Mouse (Mus musculus): Measurements from ENCODE around the gene Itpr2.

DNA sequence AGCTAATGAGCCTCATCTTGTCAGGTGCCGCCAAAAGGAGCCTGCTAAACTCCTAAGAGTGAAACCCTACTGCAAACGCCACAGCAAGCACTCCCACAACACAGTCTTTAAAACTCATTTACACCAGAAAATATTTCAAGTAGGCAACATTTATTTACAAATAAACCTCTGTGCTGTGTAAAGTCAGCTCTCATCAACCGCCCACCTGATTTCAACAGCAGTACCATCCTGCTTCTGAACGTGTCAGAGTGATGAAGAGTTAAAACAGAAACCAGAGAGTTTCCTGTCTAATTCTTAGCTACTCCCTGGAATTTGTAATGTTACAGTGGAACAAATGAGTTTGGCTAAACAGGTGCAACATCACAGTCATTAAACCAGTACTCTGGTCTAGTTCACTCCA is 4.2 kb downstream of the Itpr2 start:
- TF ChIP-seq CTCF (IDR thresholded peaks at IDR 0.05; ENCODE audit: low read depth, low read length) (no peak), GATA1 (IDR thresholded peaks at IDR 0.05; ENCODE audit: borderline replicate concordance, low read length) (no peak), POLR2AphosphoS5 (IDR thresholded peaks at IDR 0.05; ENCODE audit: insufficient replicate concordance, low read depth, low read length) (no peak)

Data from G1E (cell line).